Mouse (Mus musculus) forebrain, embryonic 16.5 days (tissue): ENCODE results near the gene Pcnp. TPM values are rescaled to one million over a fixed set of nuclear protein-coding genes. Genes with fewer than 3 reads are reported as not detected.

Experiments used
- microRNA-seq: library from miRNA; unstranded; fragments of <30 nt; microRNA quantifications from one replicate; pipeline ENCODE4, GENCODE M21; 2017
- polyA plus RNA-seq: library from polyadenylated mRNA; unstranded; fragments of >200 nt; fragmentation: Nextera tagmentation; extraction: Ambion mirVana; gene quantifications from 2 replicates; pipeline ENCODE4 v1.2.1, GENCODE M21; 2015

The Pcnp gene
- polyA plus RNA-seq, 1 experiment from 2014 or later, result 230 TPM

Small RNA genes lying within 50 kb of the gene (microRNA-seq; reads per million reads assigned to microRNA genes)
- gene Gm24047, result not detected

Other genes starting within 250 kb of the Pcnp start
- 1.3 and 1.6 TPM in 2 replicates for gene Nfkbiz, start 190.8 kb downstream of the Pcnp start, polyA plus RNA-seq
- gene Nxpe3, start 134.5 kb downstream of the Pcnp start, polyA plus RNA-seq, result 1.7 and 2.1 TPM in 2 replicates
- 17.5 and 19.4 TPM in 2 replicates for gene Cep97, start 94.9 kb downstream of the Pcnp start, polyA plus RNA-seq
- gene Rpl24, start 63.5 kb downstream of the Pcnp start, polyA plus RNA-seq, result 484 and 499 TPM in 2 replicates
- 22.4 and 25.1 TPM in 2 replicates for gene Zbtb11, start 55.9 kb downstream of the Pcnp start, polyA plus RNA-seq
- 27.1 and 27.4 TPM in 2 replicates for gene Trmt10c, start 8.1 kb upstream of the Pcnp start, polyA plus RNA-seq
- 59.9 and 60.2 TPM in 2 replicates for gene Senp7, start 18.6 kb upstream of the Pcnp start, polyA plus RNA-seq
- gene Impg2, start 174.6 kb upstream of the Pcnp start, polyA plus RNA-seq, result 0.16 and 0.23 TPM in 2 replicates